Mouse (Mus musculus) testis, postnatal 10 days (tissue): ENCODE results near the gene Dhdh.
A peak's percentile ranks its signal among the peaks of the same experiment; 100 is the strongest.
"Not testable (repeated sequence)": the region's sequence is repeated elsewhere in the genome, so short reads cannot be mapped to it uniquely, and the experiment has no call there.

ENCODE experiments used
- DNase-seq: peaks from one replicate; pipeline ENCODE4 v3.0.0; 2021; ENCODE audit warnings: low spot score

The Dhdh gene

DNA sequence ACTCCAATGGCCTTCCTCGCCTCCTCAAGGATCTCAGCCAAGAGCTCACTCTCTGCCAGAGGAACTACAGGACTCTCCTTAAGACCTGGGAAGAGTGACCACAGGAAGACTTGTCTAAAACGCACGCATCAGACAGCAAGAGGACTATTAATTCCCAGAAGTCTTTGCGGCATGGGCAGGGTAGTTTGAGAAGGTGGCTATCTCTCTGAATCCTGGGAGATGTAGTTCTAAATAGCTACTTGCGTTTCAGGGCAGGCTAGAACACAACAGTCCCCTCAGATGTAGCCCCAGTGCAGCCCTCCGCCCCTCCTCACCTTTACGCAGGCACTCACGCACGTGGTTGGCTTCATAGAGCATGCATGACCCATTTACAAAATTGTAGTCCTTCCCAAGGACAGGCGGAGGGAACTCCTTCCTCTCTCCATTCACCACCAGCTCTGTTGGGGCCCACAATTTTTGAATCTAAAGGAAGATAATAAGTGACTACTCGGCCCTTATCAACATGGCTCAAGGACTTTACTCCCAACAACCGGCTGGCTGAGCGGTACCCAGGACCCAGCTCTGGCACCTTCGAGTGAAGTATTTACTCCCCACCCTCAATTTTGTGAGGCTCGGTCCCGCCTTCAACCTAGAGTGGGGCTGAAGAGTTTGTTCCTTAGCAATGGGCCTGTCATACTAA, 13.2 kb downstream of the Dhdh start:
- no peak for DNase-seq

DNA sequence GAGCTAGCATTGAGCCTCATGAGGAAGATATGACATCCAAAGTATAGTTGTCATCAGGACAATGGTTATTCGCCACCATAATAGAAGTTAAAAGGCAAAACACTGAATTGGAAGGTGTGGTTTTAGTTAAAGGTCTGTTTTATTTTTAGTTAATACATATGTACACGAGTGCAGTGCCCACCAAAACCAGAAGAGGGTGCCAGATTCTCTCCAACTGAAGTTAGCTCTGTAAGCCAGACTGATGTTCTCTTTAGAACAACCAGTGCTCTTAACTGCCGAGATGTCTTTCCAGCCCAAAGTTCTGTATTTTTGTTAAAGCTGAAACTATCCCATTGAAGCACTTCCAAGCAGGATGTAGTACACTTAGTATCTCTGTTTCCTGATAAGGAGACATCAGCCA, 17.7 kb downstream of the Dhdh start:
- peak; percentile 88 for DNase-seq

GRCm38 (mm10) chr7:45467090-45467670, 21.4 kb downstream of the Dhdh start:
- no peak for DNase-seq

DNA sequence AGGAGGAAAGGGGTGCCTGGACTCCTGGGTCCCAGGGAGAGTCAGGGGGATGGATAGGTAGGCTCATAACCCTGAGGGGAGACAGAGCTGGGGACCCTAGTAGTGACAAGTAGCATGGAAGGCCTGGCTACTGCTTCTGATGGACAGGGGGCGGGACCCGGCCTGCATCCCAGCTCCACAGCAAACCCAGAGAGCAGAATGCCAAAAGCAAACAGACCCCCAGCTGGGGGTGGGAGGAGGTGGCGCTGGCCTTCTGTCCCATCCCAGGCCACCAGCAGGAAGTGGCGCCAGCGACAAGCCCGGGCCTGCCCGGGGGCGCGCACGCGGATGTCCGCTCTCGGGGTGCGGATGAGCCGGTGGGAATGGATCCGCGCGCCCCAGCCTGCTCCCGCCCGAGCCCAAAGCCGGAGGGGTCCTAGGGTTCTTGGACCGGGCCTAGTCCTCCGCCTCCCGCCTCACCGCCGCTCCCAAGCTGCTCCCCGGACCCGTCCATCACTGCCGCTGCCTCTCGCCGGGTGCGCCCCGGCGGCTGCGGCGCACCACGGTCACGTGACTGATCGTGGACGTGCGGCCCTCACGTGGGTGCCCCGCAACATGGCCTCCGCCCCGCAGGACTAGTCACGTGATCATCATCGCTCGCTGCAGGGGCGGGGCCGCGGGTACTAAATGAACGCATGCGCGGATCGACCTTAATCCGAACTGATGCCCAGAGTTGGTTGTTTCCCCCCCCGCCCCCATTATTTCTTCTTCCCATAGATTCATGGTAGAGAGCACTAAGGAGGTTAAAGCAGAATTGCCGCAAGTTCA, 22.1 kb downstream of the Dhdh start, which contains the start of gene Bax:
Bax (minus strand) TSS at position 616 of the 807 bp plus-strand sequence.
- peak; percentile 98 for DNase-seq

DNA sequence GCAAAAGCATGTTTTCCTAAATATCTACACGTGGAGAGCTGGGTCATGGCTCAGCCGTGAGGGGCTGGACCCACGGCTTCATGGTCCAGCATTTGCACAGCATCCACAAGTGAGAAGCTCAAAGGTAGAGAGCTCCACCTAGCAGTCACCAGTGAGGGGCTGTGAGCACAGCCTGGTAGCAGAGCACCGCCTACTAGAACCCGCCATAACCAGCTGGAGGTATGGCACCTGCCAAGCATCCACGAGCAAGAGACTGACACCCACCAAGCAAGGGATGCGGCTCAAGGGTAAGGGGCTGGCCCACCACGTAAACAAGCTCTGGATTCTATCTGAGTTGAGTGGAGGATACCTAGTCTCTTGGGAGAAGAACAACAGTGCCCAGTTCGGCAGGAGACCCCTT, 23.1 kb downstream of the Dhdh start:
- no peak for DNase-seq

- no peak for DNase-seq
These were observed 23.5 kb downstream of the Dhdh start for GRCm38 (mm10) chr7:45465112-45465511.

DNA sequence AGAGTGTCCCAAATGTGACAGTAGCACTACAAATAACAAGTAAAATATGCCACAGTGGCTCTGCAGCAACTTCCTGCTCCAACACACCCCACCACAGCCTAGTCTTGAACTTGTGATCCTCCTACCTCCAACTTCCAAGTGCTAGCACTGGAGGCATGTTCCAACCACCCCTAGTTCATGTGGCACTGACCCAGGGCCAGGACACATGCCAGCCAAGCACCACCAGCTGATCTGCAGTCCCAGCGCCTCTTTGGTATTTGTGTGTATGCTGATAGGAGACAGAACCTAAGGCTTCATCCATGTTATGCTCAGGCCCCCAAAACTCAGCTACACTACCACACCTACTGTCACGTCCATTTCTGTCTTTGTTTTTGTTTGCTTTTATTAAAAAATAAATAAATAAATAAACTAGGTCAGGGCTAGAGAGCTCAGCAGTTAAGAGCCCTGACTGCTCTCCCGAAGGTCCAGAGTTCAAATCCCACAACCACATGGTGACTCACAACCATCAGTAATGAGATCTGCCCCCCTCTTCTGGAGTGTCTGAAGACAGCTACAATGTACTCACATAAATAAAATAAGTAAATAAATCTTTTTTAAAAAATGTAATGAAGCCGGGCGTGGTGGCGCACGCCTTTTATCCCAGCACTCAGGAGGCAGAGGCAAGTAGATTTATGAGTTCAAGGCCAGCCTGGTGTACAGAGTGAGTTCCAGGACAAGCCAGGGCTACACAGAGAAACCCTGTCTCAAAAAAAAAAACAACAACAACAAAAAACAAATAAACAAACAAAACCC, 24.4 kb downstream of the Dhdh start:
- DNase-seq = no peak

DNA sequence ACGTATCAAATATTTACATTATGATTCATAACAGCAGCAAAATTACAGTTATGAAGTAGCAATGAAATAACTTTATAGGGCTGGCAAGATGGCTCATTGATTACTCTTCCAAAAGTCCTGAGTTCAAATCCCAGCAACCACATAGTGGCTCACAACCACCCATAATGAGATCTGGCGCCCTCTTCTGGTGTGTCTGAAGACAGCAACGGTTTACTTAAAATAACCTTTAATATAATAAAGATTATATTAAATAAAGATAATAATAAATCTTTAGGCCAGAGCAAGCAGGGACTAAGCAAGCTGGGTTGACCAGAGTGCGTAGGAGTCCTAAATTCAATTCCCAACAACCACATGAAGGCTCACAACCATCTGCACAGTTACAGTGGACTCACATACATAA, 25.7 kb downstream of the Dhdh start:
- DNase-seq = not testable (repeated sequence)

GRCm38 (mm10) chr7:45462325-45462724, 26.3 kb downstream of the Dhdh start:
- no peak for DNase-seq

GRCm38 (mm10) chr7:45461781-45462180, 26.8 kb downstream of the Dhdh start:
- DNase-seq = no peak

DNA sequence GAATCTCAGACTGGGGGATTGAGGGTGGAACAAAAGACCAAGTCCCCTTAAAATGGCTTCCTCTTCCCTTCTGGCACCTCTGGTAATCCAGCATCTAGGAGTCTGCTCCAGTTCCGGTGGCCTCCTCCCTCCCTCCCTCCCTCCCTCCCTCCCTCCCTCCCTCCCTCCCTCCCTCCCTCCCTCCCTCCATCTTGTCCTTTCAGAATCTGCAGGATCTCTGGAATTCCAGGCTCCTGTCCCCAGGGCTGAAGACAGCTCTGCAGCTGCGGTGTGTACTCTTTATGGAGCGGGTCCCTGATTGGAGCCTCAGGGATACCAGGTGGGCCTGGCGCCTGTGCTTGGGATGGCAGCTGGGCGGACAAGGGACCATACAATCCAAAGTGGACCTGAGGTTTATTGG, 27.3 kb downstream of the Dhdh start:
- DNase-seq = no peak

DNA sequence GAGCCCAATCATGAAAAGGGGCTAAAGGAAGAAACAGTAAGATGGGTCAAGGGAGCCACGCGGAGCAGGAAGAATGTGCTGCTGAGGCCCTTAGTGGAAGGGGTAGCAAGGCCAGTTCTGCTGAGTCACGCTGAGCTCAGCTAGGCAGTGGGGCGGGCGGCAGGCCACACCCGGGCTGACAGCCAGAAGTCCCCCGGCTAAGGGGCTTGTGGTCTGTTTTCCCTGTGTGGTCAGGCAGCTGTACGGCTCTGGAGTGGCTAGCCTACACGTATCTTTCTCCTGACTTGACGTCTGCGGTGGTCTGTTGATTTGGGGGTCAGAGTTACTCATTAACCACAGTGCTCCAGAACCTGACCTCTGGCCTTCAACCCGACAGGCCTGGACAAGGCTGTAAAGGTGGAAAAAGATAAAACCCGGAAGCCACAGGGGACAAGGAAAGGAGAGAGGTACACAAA, 27.7 kb downstream of the Dhdh start:
- peak; percentile 70 for DNase-seq

- no peak for DNase-seq
These were observed 28.2 kb downstream of the Dhdh start for GRCm38 (mm10) chr7:45460377-45460776.

DNA sequence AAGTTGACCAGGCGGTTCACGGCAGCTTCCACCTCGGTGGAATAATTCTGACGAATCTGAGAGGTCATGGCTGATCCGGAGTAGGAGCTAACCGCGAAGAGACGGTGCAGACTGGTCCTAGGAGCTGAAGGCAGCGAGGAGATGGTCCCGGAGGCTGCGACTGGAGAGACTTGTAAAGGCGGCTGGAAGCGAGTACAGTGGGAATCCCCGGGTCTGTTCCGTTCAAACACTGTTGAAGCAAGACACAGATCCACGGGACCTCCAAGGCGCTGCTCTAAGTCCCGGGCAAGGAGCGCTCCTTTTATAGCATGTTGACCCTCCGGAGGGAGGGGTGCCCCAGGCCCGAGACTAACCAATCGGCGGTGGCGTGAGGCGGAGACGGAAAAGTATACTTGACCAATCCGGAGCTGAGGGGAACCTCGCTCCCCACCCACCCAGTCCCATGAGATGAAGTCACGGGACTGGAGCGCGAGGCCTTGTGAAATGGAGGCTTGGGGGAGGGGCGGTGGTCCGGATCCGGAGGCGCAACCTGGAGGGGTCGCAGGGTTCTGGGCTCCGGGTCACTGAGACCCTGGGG, 29.0 kb downstream of the Dhdh start, which contains the start of gene Ftl1:
Ftl1 (minus strand) TSS at position 321 of the 577 bp plus-strand sequence.
- DNase-seq = peak; percentile 93

- DNase-seq = peak; percentile 93
These were observed 29.6 kb downstream of the Dhdh start for GRCm38 (mm10) chr7:45458748-45459563.

- no peak for DNase-seq
These were observed 31.2 kb downstream of the Dhdh start for GRCm38 (mm10) chr7:45457204-45458060.

DNA sequence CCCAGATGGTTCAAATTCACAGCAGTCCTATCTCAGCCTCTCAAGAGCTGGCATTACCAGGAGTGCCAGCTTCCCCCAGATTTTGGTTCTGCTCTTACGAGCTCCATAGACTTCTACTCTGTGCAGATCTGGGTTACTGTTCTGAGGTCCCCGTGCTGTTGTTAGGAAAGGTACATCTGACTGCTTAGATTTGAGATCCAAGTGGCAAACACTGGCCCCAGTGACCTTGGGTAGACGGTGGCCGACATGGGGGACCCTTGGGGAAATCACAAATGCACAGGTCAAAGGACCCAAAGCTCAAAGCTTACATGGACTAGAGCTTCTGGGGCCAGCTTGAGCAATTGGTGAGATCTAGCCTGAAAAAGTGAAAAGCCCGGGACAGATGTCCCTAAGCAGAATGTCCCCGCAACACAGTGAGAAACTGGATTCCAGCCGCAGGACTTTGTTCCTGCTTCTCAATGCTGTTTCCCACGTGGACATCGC, 31.8 kb downstream of the Dhdh start:
- DNase-seq = no peak

DNA sequence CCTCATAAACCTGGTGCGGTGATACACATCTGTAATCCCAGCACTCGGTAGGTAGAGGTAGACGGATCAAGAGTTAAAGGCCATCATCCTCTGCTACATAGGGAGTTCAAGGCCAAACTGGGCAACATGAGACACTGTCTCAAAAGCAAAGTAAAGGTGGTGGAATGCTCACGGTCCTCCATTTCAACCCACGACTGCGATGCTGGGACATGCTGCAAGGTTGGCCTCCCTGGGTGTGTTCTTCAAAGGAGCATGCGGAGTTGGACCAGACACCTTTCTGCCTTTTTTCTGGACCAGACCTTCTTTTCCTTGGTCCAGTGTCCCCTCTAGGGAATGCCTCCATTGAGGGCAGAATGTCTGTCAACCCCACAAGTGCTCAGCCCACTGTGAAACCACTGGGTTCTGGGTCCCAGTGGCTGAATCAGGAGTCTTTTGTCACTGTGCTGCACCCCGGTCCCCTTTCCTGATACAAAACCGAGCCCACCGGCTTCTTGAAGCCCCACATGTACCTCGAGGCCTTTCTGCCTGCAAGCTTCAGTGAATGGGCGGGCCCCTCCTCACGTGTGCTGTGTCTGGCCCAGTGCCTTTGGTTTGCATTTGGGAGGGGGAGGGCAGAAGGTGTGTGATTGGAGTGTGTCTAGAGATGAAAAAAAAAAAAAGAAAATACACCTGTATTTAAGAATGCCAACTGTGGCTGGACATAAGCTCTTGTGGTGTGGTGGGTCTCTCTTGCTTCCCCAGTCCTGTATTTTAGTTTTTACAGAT, 32.5 kb downstream of the Dhdh start:
- no peak for DNase-seq

DNA sequence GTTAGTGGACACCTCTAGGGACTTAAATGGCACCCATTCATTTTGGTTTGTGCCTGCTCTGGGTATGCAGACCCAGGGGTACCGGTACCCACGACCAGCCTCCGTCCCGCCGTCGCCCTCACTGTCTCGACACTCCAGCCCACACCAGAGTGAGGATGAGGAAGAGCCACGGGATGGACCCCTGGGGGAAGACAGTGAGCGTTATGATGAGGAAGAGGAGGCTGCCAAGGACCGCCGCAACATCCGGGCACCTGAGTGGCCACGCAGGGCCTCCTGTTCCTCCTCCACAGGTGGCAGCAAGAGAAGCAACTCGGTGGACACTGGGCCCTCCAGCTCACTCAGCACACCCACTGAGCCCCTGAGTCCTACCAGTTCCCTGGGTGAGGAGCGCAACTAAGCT, 33.6 kb downstream of the Dhdh start:
- DNase-seq = no peak
